Mouse (Mus musculus) embryonic facial prominence, embryonic 13.5 days (tissue): ENCODE measurements around the gene Mrpl47. TPM values are rescaled to one million over a fixed set of nuclear protein-coding genes. Genes with fewer than 3 reads are reported as not detected.
"Not testable (repeated sequence)": the region's sequence is repeated elsewhere in the genome, so short reads cannot be mapped to it uniquely, and the experiment has no call there.

Experiments
- ATAC-seq: fragments of 200-750 bp; cut with Nextera tagmentation; 2 replicates; pipeline ENCODE4 v1.8.0; 2017; ENCODE audit warnings: low read depth; ENCODE audit not compliant: insufficient number of reproducible peaks, insufficient read depth, low FRiP score, low TSS enrichment
- H3K27ac ChIP-seq: fragments of 300-500 bp; sonication (generic); 2 replicates; pipeline ENCODE4 v1.5.1; 2015; ENCODE audit warnings: moderate library complexity, mild to moderate bottlenecking, inconsistent platforms
- H3K27me3 ChIP-seq: fragments of 300-500 bp; sonication (generic); 2 replicates; pipeline ENCODE4 v1.6.1; 2015; ENCODE audit warnings: mild to moderate bottlenecking, inconsistent platforms
- H3K36me3 ChIP-seq: fragments of 300-500 bp; sonication (generic); 2 replicates; pipeline ENCODE4 v1.6.1; 2015; ENCODE audit warnings: mild to moderate bottlenecking, inconsistent platforms
- H3K4me1 ChIP-seq: fragments of 300-500 bp; sonication (generic); 2 replicates; pipeline ENCODE4 v1.6.1; 2015; ENCODE audit warnings: inconsistent platforms
- H3K4me2 ChIP-seq: fragments of 300-500 bp; sonication (generic); 2 replicates; pipeline ENCODE4 v1.6.1; 2015; ENCODE audit warnings: moderate library complexity, mild to moderate bottlenecking, inconsistent platforms
- H3K4me3 ChIP-seq: fragments of 300-500 bp; sonication (generic); 2 replicates; pipeline ENCODE4 v1.5.1; 2015; ENCODE audit warnings: mild to moderate bottlenecking, inconsistent platforms
- H3K9ac ChIP-seq: fragments of 300-500 bp; sonication (generic); 2 replicates; pipeline ENCODE4 v1.6.1; 2015; ENCODE audit warnings: mild to moderate bottlenecking, inconsistent platforms
- H3K9me3 ChIP-seq: fragments of 300-500 bp; sonication (generic); 2 replicates; pipeline ENCODE4 v1.6.1; 2016; ENCODE audit warnings: inconsistent platforms
- WGBS: fragments of 180-500 bp; shearing (Covaris S2); methylation state at CpG from one replicate; pipeline ENCODE4 v1.1.7; 2015; ENCODE audit warnings: mixed read lengths; 5-methylcytosine and 5-hydroxymethylcytosine counted together
- polyA plus RNA-seq: library from polyadenylated mRNA; unstranded; fragments of >200 nt; fragmentation: Nextera tagmentation; extraction: Ambion mirVana; gene quantifications from 2 replicates; pipeline ENCODE4 v1.2.1, GENCODE M21; 2015

Gene Mrpl47
- polyA plus RNA-seq, 1 experiment from 2014 or later, result 35.8 TPM

GRCm38 (mm10) chr3:32704632-32705031, 32.8 kb downstream of the Mrpl47 start:
- H3K36me3 ChIP-seq, H3K4me3 ChIP-seq: not testable (repeated sequence)

GRCm38 (mm10) chr3:32704021-32704420, 33.4 kb downstream of the Mrpl47 start:
- H3K4me3 ChIP-seq, H3K36me3 ChIP-seq, H3K27ac ChIP-seq, H3K9me3 ChIP-seq, H3K27me3 ChIP-seq, H3K4me2 ChIP-seq, H3K4me1 ChIP-seq, H3K9ac ChIP-seq, ATAC-seq: not testable (repeated sequence)
- WGBS, result 91% methylated on average over 6 of the region's 6 CpGs

More at GRCm38 (mm10) chr3:32704632-32705031, 32.8 kb downstream of the Mrpl47 start:
- not testable (repeated sequence) for H3K4me2 ChIP-seq, H3K9me3 ChIP-seq, H3K4me1 ChIP-seq, H3K27me3 ChIP-seq, H3K27ac ChIP-seq, H3K9ac ChIP-seq, ATAC-seq
- WGBS, result 85% methylated on average over 10 of the region's 10 CpGs

DNA sequence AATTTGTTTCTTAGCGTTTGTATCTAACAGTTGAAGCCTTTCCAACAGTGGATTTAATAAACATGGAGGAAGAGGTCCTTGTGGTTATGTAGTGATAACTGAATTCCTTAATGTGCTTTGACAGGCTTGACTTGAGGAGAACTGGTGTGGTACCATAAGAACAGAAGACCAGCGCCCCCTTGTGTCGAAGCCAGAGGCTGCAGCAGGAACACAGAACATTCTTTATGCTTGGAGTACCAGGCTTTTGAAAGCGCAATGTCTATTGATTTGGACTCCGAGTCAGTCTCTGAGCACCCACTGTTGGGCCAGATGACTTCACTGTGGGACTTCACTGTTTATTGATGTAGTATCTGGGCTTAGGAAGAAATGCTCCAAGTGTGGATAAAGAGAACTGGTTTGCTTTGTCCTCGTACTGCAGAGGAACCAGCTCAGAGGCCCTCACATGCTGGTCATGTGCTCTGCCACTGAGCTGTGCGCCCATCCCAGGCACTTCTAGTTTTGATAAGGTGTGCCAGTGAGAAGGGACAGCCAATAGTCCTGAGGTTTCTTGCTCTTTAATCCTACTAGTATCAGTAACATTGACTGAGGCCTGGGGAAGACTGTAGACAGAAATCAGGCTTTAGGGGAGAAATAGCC, 39.1 kb downstream of the Mrpl47 start:
- WGBS, result 38% methylated on average over 7 of the region's 7 CpGs

DNA sequence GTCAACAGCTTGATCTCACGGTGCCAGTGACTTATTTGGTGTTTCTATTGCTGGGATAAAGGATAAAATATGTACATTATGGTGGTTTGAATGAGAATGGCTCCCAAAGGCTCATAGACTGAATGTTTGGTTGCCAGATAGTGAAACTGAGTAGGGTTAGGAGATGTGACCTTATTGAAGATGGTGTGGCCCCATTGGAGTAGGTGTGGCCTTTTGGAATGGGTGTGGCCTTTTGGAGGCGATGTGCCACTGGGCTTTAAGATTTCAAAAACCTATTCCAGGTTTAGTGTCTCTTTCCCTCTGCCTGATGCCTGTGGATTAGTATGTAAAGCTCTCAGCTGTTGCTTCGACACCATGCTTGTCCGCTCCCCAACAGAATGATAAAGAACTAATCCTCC, 41.8 kb downstream of the Mrpl47 start:
- no peak for ATAC-seq
- no peaks in the 10 kb centered on the region for H3K27me3 ChIP-seq
- 91% methylated on average over 4 of the region's 4 CpGs for WGBS
- H3K4me1 ChIP-seq, result no peaks in the 10 kb centered on the region
- H3K9me3 ChIP-seq, result no peaks in the 10 kb centered on the region
- H3K27ac ChIP-seq, result no peak overlapping the region
- H3K4me2 ChIP-seq, result no peak overlapping the region
- H3K4me3 ChIP-seq, result no peak overlapping the region
- H3K9ac ChIP-seq, result no peak overlapping the region
- no peaks in the 10 kb centered on the region for H3K36me3 ChIP-seq

More for the DNA sequence above, 39.1 kb downstream of the Mrpl47 start:
- H3K4me2 ChIP-seq, result no peak overlapping the region
- H3K27me3 ChIP-seq, result no peaks in the 10 kb centered on the region
- no peak for ATAC-seq
- H3K4me3 ChIP-seq, result no peak overlapping the region
- H3K27ac ChIP-seq, result no peak overlapping the region
- H3K9ac ChIP-seq, result no peak overlapping the region
- no peaks in the 10 kb centered on the region for H3K36me3 ChIP-seq
- no peaks in the 10 kb centered on the region for H3K9me3 ChIP-seq
- no peaks in the 10 kb centered on the region for H3K4me1 ChIP-seq

DNA sequence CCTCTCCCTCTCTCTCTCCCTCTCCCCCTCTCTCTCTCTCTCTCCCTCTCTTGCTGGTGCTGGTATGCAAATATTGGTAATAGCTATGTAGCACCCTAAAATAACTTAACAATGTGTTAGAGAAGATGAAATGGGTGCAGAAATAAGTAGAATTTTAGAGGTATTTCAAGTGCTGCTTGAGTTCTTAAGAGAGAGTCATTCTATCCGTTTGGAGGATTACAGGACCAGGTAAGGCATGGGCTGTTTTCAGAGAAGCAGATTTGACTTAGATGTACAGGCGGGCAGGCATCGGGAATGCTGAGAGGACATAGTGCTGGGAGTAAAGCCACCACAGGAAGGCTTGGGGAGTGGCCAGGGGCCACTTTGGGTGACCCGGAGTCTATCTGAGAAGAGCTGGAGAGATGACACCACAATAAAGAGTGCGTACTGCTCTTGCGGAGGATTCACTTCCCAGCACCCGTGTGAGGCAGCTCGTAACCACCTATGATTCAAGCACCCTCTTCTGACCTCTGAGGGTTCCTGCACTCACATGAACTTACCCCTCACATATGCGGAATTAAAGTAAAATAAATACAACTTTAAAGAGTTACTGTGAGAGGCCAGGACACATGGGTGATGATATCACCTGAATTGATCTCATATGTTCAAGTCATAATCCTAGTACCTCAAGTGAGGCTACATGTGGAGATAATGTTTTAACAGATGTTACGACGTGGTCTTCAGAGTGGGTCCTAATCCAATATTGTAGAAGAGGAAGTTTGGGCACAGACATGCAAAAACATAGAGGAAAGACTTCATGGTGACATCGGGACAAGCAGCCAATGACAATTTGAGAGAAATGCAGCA, 42.4 kb downstream of the Mrpl47 start:
- Histone ChIP-seq H3K27ac (no peak overlapping the region), H3K4me3 (no peak overlapping the region), H3K4me1 (no peaks in the 10 kb centered on the region), H3K4me2 (no peak overlapping the region), H3K9ac (no peak overlapping the region), H3K9me3 (no peaks in the 10 kb centered on the region), H3K36me3 (no peaks in the 10 kb centered on the region), H3K27me3 (no peaks in the 10 kb centered on the region)
- 71% methylated on average over 12 of the region's 12 CpGs for WGBS
- no peak for ATAC-seq

- H3K9ac ChIP-seq, result no peak overlapping the region
- H3K4me2 ChIP-seq, result no peak overlapping the region
- ATAC-seq, result no peak
- H3K27ac ChIP-seq, result no peak overlapping the region
- no peaks in the 10 kb centered on the region for H3K27me3 ChIP-seq
- no peaks in the 10 kb centered on the region for H3K4me1 ChIP-seq
- WGBS, result 45% methylated on average over 5 of the region's 5 CpGs
- H3K4me3 ChIP-seq, result no peak overlapping the region
- H3K9me3 ChIP-seq, result no peaks in the 10 kb centered on the region
- no peaks in the 10 kb centered on the region for H3K36me3 ChIP-seq
Observed at GRCm38 (mm10) chr3:32694211-32694610, 43.2 kb downstream of the Mrpl47 start.

- H3K36me3 ChIP-seq, result no peaks in the 10 kb centered on the region
- no peaks in the 10 kb centered on the region for H3K27me3 ChIP-seq
- H3K9me3 ChIP-seq, result no peaks in the 10 kb centered on the region
- WGBS, result 60% methylated on average over 5 of the region's 5 CpGs
- H3K27ac ChIP-seq, result no peak overlapping the region
- H3K4me1 ChIP-seq, result no peaks in the 10 kb centered on the region
- H3K4me3 ChIP-seq, result no peak overlapping the region
- H3K9ac ChIP-seq, result no peak overlapping the region
- no peak for ATAC-seq
- H3K4me2 ChIP-seq, result no peak overlapping the region
Observed at GRCm38 (mm10) chr3:32691841-32692240, 45.6 kb downstream of the Mrpl47 start.

- Histone ChIP-seq H3K27ac (no peak overlapping the region), H3K27me3 (no peaks in the 10 kb centered on the region), H3K4me1 (no peaks in the 10 kb centered on the region), H3K36me3 (no peaks in the 10 kb centered on the region), H3K4me2 (no peak overlapping the region), H3K9ac (no peak overlapping the region), H3K4me3 (no peak overlapping the region), H3K9me3 (no peaks in the 10 kb centered on the region)
- no peak for ATAC-seq
- WGBS, result 50% methylated on average over 1 of the region's 1 CpGs
Observed at GRCm38 (mm10) chr3:32690901-32691300, 46.5 kb downstream of the Mrpl47 start.

- Histone ChIP-seq H3K4me3 (no peak overlapping the region), H3K9ac (no peak overlapping the region), H3K4me1 (no peaks in the 10 kb centered on the region), H3K27ac (no peak overlapping the region), H3K4me2 (no peak overlapping the region), H3K36me3 (no peaks in the 10 kb centered on the region), H3K27me3 (no peaks in the 10 kb centered on the region), H3K9me3 (no peaks in the 10 kb centered on the region)
- 83% methylated on average over 3 of the region's 3 CpGs for WGBS
- no peak for ATAC-seq
Observed at GRCm38 (mm10) chr3:32690008-32690407, 47.4 kb downstream of the Mrpl47 start.

DNA sequence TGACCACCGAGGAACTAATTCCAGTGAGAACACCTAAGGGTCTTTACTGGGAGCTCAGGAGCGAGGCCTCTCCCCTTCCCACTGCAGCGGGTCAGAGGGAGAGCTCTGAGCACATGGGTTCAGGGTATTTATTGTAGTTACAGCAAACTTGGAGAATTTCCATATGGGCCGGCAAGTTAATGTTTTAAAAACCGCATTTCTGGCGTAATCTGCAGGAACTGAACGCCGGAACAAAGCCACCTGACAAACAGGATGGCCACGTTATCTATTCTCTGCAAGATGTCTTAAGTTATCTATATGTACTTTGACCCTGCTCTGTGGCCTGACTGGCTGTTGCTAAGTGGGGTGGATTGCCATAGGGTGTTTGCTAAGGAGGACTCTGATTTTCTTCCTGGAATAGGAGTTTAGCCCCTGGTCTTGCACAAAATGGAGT, 47.8 kb downstream of the Mrpl47 start:
- no peak overlapping the region for H3K4me3 ChIP-seq
- H3K9me3 ChIP-seq, result no peaks in the 10 kb centered on the region
- H3K9ac ChIP-seq, result no peak overlapping the region
- no peak overlapping the region for H3K27ac ChIP-seq
- no peak overlapping the region for H3K4me2 ChIP-seq
- no peaks in the 10 kb centered on the region for H3K27me3 ChIP-seq
- WGBS, result 84% methylated on average over 9 of the region's 9 CpGs
- no peaks in the 10 kb centered on the region for H3K36me3 ChIP-seq
- no peaks in the 10 kb centered on the region for H3K4me1 ChIP-seq
- ATAC-seq, result no peak

GRCm38 (mm10) chr3:32687156-32687555, 50.2 kb downstream of the Mrpl47 start:
- Histone ChIP-seq H3K36me3 (no peaks in the 10 kb centered on the region), H3K4me2 (no peak overlapping the region), H3K4me1 (no peaks in the 10 kb centered on the region), H3K27me3 (no peaks in the 10 kb centered on the region), H3K9ac (no peak overlapping the region), H3K27ac (no peak overlapping the region), H3K4me3 (no peak overlapping the region), H3K9me3 (no peaks in the 10 kb centered on the region)
- ATAC-seq, result no peak
- 67% methylated on average over 4 of the region's 4 CpGs for WGBS

- WGBS, result 86% methylated on average over 1 of the region's 1 CpGs
- Histone ChIP-seq H3K4me3 (no peak overlapping the region), H3K27me3 (no peaks in the 10 kb centered on the region), H3K4me1 (no peaks in the 10 kb centered on the region), H3K27ac (no peak overlapping the region), H3K36me3 (no peaks in the 10 kb centered on the region), H3K9me3 (no peaks in the 10 kb centered on the region), H3K4me2 (no peak overlapping the region), H3K9ac (no peak overlapping the region)
- ATAC-seq, result no peak
Observed at GRCm38 (mm10) chr3:32686537-32686936, 50.9 kb downstream of the Mrpl47 start.
